In genomic region chr9:121436501-121436900, GRCm38 (mm10) we compare ENCODE assay signal across 19 mouse cellular contexts. TPM values are rescaled to one million over a fixed set of nuclear protein-coding genes. Genes with fewer than 3 reads are reported as not detected.
DNase-seq lines count a peak whose midpoint lies in the region; ATAC-seq and TF ChIP-seq lines count a peak whose summit lies in the region.
"Had no signal": no experiment of that assay in that cellular context is flagged by ENCODE, and none has a peak within 500 bp of the region (broad histone marks: within the 10 kb centered on the region; RNA-seq: fewer than 3 reads in every experiment).

No protein-coding gene starts in this region.

- no peak for DNase-seq in heart, adult 9 months (ENCODE audit: low spot score in 2 of 2)
- DNase-seq in kidney, postnatal 0 days (ENCODE audit: low spot score), result no peak
- DNase-seq in kidney, postnatal 14 days, result no peak
- DNase-seq in intestine, embryonic 14.5 days (ENCODE audit: low spot score), result peak; percentile 66
- no peak for DNase-seq in thymus, postnatal 36 days
- DNase-seq: adrenal gland, adult 2 months; cerebellum, adult 2 months; kidney, postnatal 10 days; lung, postnatal 36 days had no signal

- no peak overlapping the region for H3K4me2 ChIP-seq in heart, embryonic 11.5 days
- no peak overlapping the region for H3K4me2 ChIP-seq in kidney, postnatal 0 days (ENCODE audit: low read length)
- H3K4me2 ChIP-seq in intestine, embryonic 14.5 days (ENCODE audit: low read length), result no peak overlapping the region
- H3K4me2 ChIP-seq in liver, embryonic 16.5 days (ENCODE audit: low read depth, low read length), result no peak overlapping the region
- H3K4me2 ChIP-seq: forebrain, embryonic 13.5 days; liver, embryonic 15.5 days had no signal

- H3K9ac ChIP-seq in heart, embryonic 11.5 days (ENCODE audit: low read depth, low read length), result no peak overlapping the region
- no peak overlapping the region for H3K9ac ChIP-seq in kidney, postnatal 0 days (ENCODE audit: low read depth, low read length)
- H3K9ac ChIP-seq in intestine, embryonic 14.5 days (ENCODE audit: low read length), result no peak overlapping the region
- H3K9ac ChIP-seq in liver, embryonic 16.5 days (ENCODE audit: low read depth, low read length), result peak overlapping the region; percentile 26
- H3K9ac ChIP-seq: forebrain, embryonic 13.5 days; liver, embryonic 15.5 days had no signal

- ATAC-seq in heart, embryonic 11.5 days (replicated peaks; ENCODE audit: insufficient number of reproducible peaks, low FRiP score, low TSS enrichment), result no peak
- ATAC-seq in kidney, postnatal 0 days (replicated peaks; ENCODE audit: low FRiP score, low read depth), result no peak
- ATAC-seq in intestine, embryonic 14.5 days (replicated peaks; ENCODE audit: low FRiP score, low TSS enrichment, low read depth), result peak; percentile 63
- ATAC-seq in liver, embryonic 16.5 days (ENCODE audit: low read depth), result peak; percentile 50
- ATAC-seq in erythroblast, adult 5-6 weeks (replicated peaks; ENCODE audit: low FRiP score, poor library complexity, severe bottlenecking), result no peak
- ATAC-seq: forebrain, embryonic 13.5 days; hindbrain, postnatal 0 days; midbrain, embryonic 16.5 days had no signal

- WGBS in heart, embryonic 11.5 days (ENCODE audit: insufficient replicate concordance), result 28% methylated on average over 1 of the region's 1 CpGs
- WGBS in kidney, postnatal 0 days, result 44% methylated on average over 1 of the region's 1 CpGs
- 30% methylated on average over 1 of the region's 1 CpGs for WGBS in intestine, embryonic 14.5 days
- WGBS in liver, embryonic 16.5 days (ENCODE audit: insufficient replicate concordance), result 32% methylated on average over 1 of the region's 1 CpGs

- H3K27ac ChIP-seq in heart, embryonic 11.5 days (ENCODE audit: low read depth, low read length), result peak overlapping the region; percentile 30; the same call in 1 of the 2 replicates
- peak overlapping the region; percentile 55; the same call in 1 of the 2 replicates for H3K27ac ChIP-seq in kidney, postnatal 0 days
- H3K27ac ChIP-seq in intestine, embryonic 14.5 days (ENCODE audit: low read depth), result no peak overlapping the region; the same call in 1 of the 2 replicates
- H3K27ac ChIP-seq in liver, embryonic 16.5 days (ENCODE audit: low read length), result 0 out of 2 replicates have a peak overlapping the region, but pooled peaks have one; percentile 7
- H3K27ac ChIP-seq: forebrain, embryonic 13.5 days; hindbrain, postnatal 0 days; liver, embryonic 15.5 days had no signal

- H3K4me3 ChIP-seq in heart, embryonic 11.5 days (ENCODE audit: low read depth, low read length), result no peak overlapping the region
- no peak overlapping the region for H3K4me3 ChIP-seq in kidney, postnatal 0 days (replicated peaks; ENCODE audit: low read depth, low read length)
- H3K4me3 ChIP-seq in intestine, embryonic 14.5 days (ENCODE audit: low read depth, low read length), result no peak overlapping the region
- no peak overlapping the region for H3K4me3 ChIP-seq in liver, embryonic 16.5 days (ENCODE audit: low read depth, low read length)
- H3K4me3 ChIP-seq: forebrain, embryonic 13.5 days; liver, embryonic 15.5 days had no signal

- TF ChIP-seq CTCF in kidney, postnatal 0 days (IDR thresholded peaks at IDR 0.05; ENCODE audit: low read depth), result no peak

- peaks cover 25% of the 10 kb centered on the region for H3K4me1 ChIP-seq in heart, embryonic 11.5 days (ENCODE audit: control insufficient read depth, insufficient read depth, low read length)
- peaks cover 17% of the 10 kb centered on the region; the same call in 1 of the 2 replicates for H3K4me1 ChIP-seq in kidney, postnatal 0 days (replicated peaks; ENCODE audit: insufficient read depth, low read length)
- H3K4me1 ChIP-seq in intestine, embryonic 14.5 days (replicated peaks; ENCODE audit: control insufficient read depth, insufficient read depth, low read length), result no peaks in the 10 kb centered on the region
- peaks cover 19% of the 10 kb centered on the region for H3K4me1 ChIP-seq in liver, embryonic 16.5 days (ENCODE audit: control insufficient read depth, low read depth, low read length)
- H3K4me1 ChIP-seq: forebrain, embryonic 13.5 days had no signal

- no peaks in the 10 kb centered on the region for H3K36me3 ChIP-seq in heart, embryonic 11.5 days (ENCODE audit: control insufficient read depth, insufficient read depth, low read length)
- H3K36me3 ChIP-seq in kidney, postnatal 0 days (ENCODE audit: insufficient read depth, low read length), result no peaks in the 10 kb centered on the region
- peaks cover 10% of the 10 kb centered on the region for H3K36me3 ChIP-seq in intestine, embryonic 14.5 days (ENCODE audit: control insufficient read depth, insufficient read depth, low read length)
- no peaks in the 10 kb centered on the region for H3K36me3 ChIP-seq in liver, embryonic 16.5 days (ENCODE audit: control insufficient read depth, insufficient read depth)
- H3K36me3 ChIP-seq: liver, embryonic 15.5 days had no signal

- no peaks in the 10 kb centered on the region for H3K27me3 ChIP-seq in heart, embryonic 11.5 days (ENCODE audit: control insufficient read depth, insufficient read depth, low read length)
- no peaks in the 10 kb centered on the region for H3K27me3 ChIP-seq in kidney, postnatal 0 days (ENCODE audit: insufficient read depth, low read length)
- H3K27me3 ChIP-seq in intestine, embryonic 14.5 days (replicated peaks; ENCODE audit: control insufficient read depth, insufficient read depth, low read length), result no peaks in the 10 kb centered on the region
- H3K27me3 ChIP-seq in liver, embryonic 16.5 days (ENCODE audit: control insufficient read depth, insufficient read depth, low read depth, low read length), result no peaks in the 10 kb centered on the region
- H3K27me3 ChIP-seq: forebrain, embryonic 13.5 days; liver, embryonic 15.5 days had no signal

- H3K9me3 ChIP-seq in heart, embryonic 11.5 days (replicated peaks; ENCODE audit: control insufficient read depth, low read length), result no peaks in the 10 kb centered on the region
- H3K9me3 ChIP-seq in kidney, postnatal 0 days (replicated peaks; ENCODE audit: low read length), result no peaks in the 10 kb centered on the region
- H3K9me3 ChIP-seq in intestine, embryonic 14.5 days (ENCODE audit: control insufficient read depth, low read length), result no peaks in the 10 kb centered on the region
- H3K9me3 ChIP-seq in liver, embryonic 16.5 days (replicated peaks; ENCODE audit: control insufficient read depth, low read length), result no peaks in the 10 kb centered on the region
- H3K9me3 ChIP-seq: forebrain, embryonic 13.5 days; G1E; liver, embryonic 15.5 days had no signal

RNA-seq across cellular contexts. Expression of gene Cck, which starts 59.0 kb away (rescaled TPM):
- 3.4 TPM in 2 replicates for polyA plus RNA-seq in heart, embryonic 11.5 days (2014; fragmentation: Nextera tagmentation; extraction: Ambion mirVana)
- polyA plus RNA-seq in kidney, postnatal 0 days (2015; fragmentation: Nextera tagmentation; extraction: Ambion mirVana), result 13.0 and 14.0 TPM in 2 replicates
- polyA plus RNA-seq in intestine, embryonic 14.5 days (2014; fragmentation: Nextera tagmentation; extraction: Ambion mirVana), result 6.5 and 7.0 TPM in 2 replicates
- polyA plus RNA-seq in liver, embryonic 16.5 days (2015; fragmentation: Nextera tagmentation; extraction: Ambion mirVana), result 1.1 TPM in 1 of 2 replicates, not detected in the other
- not detected in 2 replicates for total RNA-seq in erythroblast, adult 5-6 weeks (2015; ENCODE audit: low replicate concordance)
- total RNA-seq in erythroblast, adult 5-6 weeks (2017; ENCODE audit: low replicate concordance), result not detected in 2 replicates
- total RNA-seq: common myeloid progenitor, adult 5-6 weeks; G1E; granulocyte monocyte progenitor cell, adult 5-6 weeks had no signal
- polyA plus RNA-seq: G1E had no signal

Comparison
In these comparisons a context has a peak if more than half of its experiments do, and no peak if none do; other contexts are left out.
1. ATAC-seq: peak in intestine, embryonic 14.5 days (single experiment) and liver, embryonic 16.5 days (single experiment); none in heart, embryonic 11.5 days (single experiment), kidney, postnatal 0 days (single experiment) and erythroblast, adult 5-6 weeks (single experiment).